Mouse (Mus musculus) gonadal fat pad, adult 2 months (tissue): ENCODE measurements around the gene Olfr728. TPM values are rescaled to one million over a fixed set of nuclear protein-coding genes. Genes with fewer than 3 reads are reported as not detected.

ENCODE experiments used
- DNase-seq: peaks from one replicate; pipeline ENCODE4 v3.0.0-alpha.2; 2012; ENCODE audit warnings: low read depth
- polyA plus RNA-seq: library from polyadenylated mRNA; depleted of rRNA; stranded (reverse); fragments of >200 nt; gene quantifications from 2 replicates; pipeline ENCODE4 v1.2.3, GENCODE M21; 2012; rRNA removed

Olfr728 gene
- not detected in 2 replicates for polyA plus RNA-seq

DNA sequence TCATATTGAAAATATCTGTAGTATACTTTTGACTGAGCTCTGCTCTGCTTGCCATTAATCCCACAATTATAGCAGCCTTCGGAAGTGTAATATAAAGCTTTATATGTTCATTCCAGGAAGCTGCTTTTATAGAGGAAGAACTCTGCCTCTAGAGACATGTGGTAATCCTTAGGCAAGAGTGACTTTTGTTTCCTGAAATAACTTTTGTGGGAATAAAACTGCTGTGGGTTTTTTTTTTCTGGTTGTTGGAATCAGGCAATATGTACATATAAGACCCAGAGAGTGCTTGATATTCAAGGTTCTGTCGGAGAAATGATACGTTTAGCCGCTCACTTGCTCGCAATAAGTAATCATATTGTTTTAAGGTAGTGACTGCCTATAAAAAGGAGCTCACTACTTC lies at the start of gene Olfr728:
Gene Olfr728, minus strand, starts transcription at position 101 of the 400 bp plus-strand sequence.
- DNase-seq = no peak

DNA sequence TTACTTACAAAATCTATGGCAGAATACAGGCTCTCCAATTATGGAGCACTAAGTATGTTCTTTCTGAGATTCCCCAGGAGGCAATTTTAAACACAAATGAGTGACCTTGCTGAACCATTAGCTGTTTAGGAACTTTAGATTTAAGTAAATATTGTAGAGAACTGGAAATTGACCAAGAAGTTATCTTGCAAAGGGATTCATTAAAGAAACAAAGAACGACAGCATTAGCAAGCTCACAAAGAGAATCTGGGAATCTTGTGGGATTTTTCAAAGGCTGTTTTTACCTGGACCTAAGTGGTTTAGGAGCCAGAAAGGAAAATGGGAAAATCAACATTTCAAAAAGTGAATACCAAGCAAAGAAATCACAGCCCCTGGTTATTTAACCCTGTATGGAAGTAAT lies 45.6 kb upstream of the Olfr728 start, which contains the start of gene Olfr730:
Gene Olfr730, minus strand, starts transcription at position 101 of the 400 bp plus-strand sequence.
- no peak for DNase-seq

DNA sequence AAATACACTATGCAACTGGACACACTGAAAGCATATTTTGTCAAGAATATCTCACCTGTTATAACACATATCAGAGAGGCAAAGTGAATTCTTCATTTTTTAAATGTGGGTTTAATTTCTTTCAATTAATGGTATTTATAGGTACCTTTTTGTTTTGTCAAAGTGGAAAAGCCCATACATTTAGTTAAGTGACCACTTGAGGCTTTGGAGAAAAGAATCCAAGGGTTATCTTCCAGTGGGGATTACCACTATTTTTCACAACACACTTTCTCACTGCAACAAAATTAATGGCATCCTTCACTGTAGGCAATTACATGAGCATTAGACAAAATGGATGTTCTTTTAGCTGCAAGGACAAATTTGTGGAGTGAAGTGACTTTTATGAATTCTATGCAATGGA lies 10.3 kb upstream of the Olfr728 start, which contains the start of gene Olfr729:
Gene Olfr729, minus strand, starts transcription at position 101 of the 400 bp plus-strand sequence.
- DNase-seq = no peak

DNA sequence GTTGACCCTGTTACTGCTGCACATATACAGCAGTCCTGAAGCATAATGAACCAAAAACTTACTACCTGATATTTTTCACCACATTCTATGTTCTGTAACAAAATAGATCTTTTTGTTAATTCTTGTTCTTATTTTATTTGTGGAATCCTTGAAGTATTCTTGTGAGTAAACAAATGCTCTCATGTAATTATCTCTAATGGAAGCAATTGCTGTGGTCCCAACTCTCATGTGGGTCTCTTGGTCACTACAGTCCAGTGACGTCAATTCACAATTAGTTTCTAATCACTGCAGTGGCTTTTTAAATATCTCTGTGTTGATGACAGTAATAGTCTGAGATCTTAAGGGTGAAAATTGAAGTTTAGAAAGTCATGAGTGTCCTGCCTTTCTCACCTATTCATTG lies 19.6 kb downstream of the Olfr728 start, which contains the start of gene Olfr727:
Gene Olfr727, plus strand, starts transcription at position 301 of the 400 bp plus-strand sequence.
- no peak for DNase-seq

DNA sequence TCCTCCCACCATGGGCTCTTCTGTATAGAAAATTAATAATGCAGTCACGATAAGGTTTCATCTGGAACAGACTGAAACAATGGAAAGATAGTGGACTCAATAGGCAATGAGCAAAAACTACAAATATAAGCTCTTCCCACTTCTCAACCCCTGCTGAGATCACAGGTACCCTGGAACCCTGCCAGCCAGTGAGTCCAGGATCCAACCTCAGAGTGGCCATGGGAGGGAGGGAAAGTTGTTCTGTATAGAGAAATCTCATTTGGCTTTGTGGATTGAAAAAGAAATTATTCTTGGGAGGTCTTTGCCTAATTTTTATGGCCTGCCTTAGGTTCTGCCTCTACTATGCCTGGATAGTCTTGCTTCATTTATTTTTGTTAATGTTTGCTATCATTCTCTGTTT lies 51.6 kb downstream of the Olfr728 start, which contains the start of gene Olfr726:
Gene Olfr726, minus strand, starts transcription at position 101 of the 400 bp plus-strand sequence.
- no peak for DNase-seq

Other genes starting within 250 kb of the Olfr728 start
- not detected in 2 replicates for gene Olfr722, start 240.7 kb downstream of the Olfr728 start, polyA plus RNA-seq
- not detected in 2 replicates for gene Olfr723, start 210.9 kb downstream of the Olfr728 start, polyA plus RNA-seq
- not detected in 2 replicates for gene Olfr724, start 179.4 kb downstream of the Olfr728 start, polyA plus RNA-seq
- gene Olfr725, start 102.3 kb downstream of the Olfr728 start, polyA plus RNA-seq = not detected in 2 replicates
- not detected in 2 replicates for gene Olfr726, start 51.7 kb downstream of the Olfr728 start, polyA plus RNA-seq
- gene Olfr727, start 19.5 kb downstream of the Olfr728 start, polyA plus RNA-seq = not detected in 2 replicates
- gene Olfr729, start 10.2 kb upstream of the Olfr728 start, polyA plus RNA-seq = not detected in 2 replicates
- gene Olfr730, start 45.5 kb upstream of the Olfr728 start, polyA plus RNA-seq = not detected in 2 replicates
- 0.03 TPM in 1 of 2 replicates, not detected in the other for gene Olfr731, start 99.2 kb upstream of the Olfr728 start, polyA plus RNA-seq
- not detected in 2 replicates for gene Olfr732, start 141.5 kb upstream of the Olfr728 start, polyA plus RNA-seq
- gene Olfr733, start 158.8 kb upstream of the Olfr728 start, polyA plus RNA-seq = 0.18 TPM in 1 of 2 replicates, not detected in the other
- not detected in 2 replicates for gene Olfr734, start 184.1 kb upstream of the Olfr728 start, polyA plus RNA-seq
- gene Olfr735, start 206.2 kb upstream of the Olfr728 start, polyA plus RNA-seq = 0.11 and 0.55 TPM in 2 replicates
- gene Tlr11, start 215.2 kb upstream of the Olfr728 start, polyA plus RNA-seq = 0.23 and 0.35 TPM in 2 replicates
- not detected in 2 replicates for gene Olfr736, start 238.5 kb upstream of the Olfr728 start, polyA plus RNA-seq